Mouse (Mus musculus): ENCODE data around the gene Kifc1. TPM values are rescaled to one million over a fixed set of nuclear protein-coding genes. Genes with fewer than 3 reads are reported as not detected.
"Not testable (repeated sequence)": the region's sequence is repeated elsewhere in the genome, so short reads cannot be mapped to it uniquely, and the experiment has no call there.

The Kifc1 gene
- polyA plus RNA-seq, 1 experiment from 2014 or later: 4.9 TPM

- no peaks in the 10 kb centered on the region for H3K9me3 ChIP-seq
- H3K27ac ChIP-seq: no peak overlapping the region
- no peaks in the 10 kb centered on the region for H3K4me1 ChIP-seq
- 36% methylated on average over 6 of the region's 6 CpGs for WGBS
- H3K27me3 ChIP-seq: no peaks in the 10 kb centered on the region
- H3K9ac ChIP-seq: no peak overlapping the region
- ATAC-seq (ENCODE audit: insufficient number of reproducible peaks, insufficient read depth, low FRiP score, low TSS enrichment): no peak
- H3K4me3 ChIP-seq: no peak overlapping the region
- no peaks in the 10 kb centered on the region for H3K36me3 ChIP-seq
- H3K4me2 ChIP-seq (replicated peaks): no peak overlapping the region
These were observed 6.8 kb upstream of the Kifc1 start for GRCm38 (mm10) chr17:33897114-33897794.

GRCm38 (mm10) chr17:33893011-33893410 lies 2.5 kb upstream of the Kifc1 start:
- H3K27ac ChIP-seq; H3K4me3 ChIP-seq; H3K27me3 ChIP-seq; H3K36me3 ChIP-seq; H3K4me2 ChIP-seq (replicated peaks); ATAC-seq (ENCODE audit: insufficient number of reproducible peaks, insufficient read depth, low FRiP score, low TSS enrichment); H3K4me1 ChIP-seq; H3K9ac ChIP-seq; H3K9me3 ChIP-seq: not testable (repeated sequence)
- WGBS: 74% methylated on average over 4 of the region's 4 CpGs

- H3K4me1 ChIP-seq: peaks cover 10% of the 10 kb centered on the region
- no peaks in the 10 kb centered on the region for H3K27me3 ChIP-seq
- ATAC-seq (ENCODE audit: insufficient number of reproducible peaks, insufficient read depth, low FRiP score, low TSS enrichment): no peak
- 22% methylated on average over 7 of the region's 7 CpGs for WGBS
- H3K9me3 ChIP-seq: no peaks in the 10 kb centered on the region
- no peak overlapping the region for H3K4me2 ChIP-seq (replicated peaks)
- H3K4me3 ChIP-seq: no peak overlapping the region
- H3K9ac ChIP-seq: no peak overlapping the region
- no peak overlapping the region for H3K27ac ChIP-seq
- no peaks in the 10 kb centered on the region for H3K36me3 ChIP-seq
These were observed 2.0 kb upstream of the Kifc1 start for GRCm38 (mm10) chr17:33892429-33892828.

GRCm38 (mm10) chr17:33891892-33892291 lies 1.4 kb upstream of the Kifc1 start:
- H3K4me3 ChIP-seq; H3K9me3 ChIP-seq; H3K36me3 ChIP-seq; ATAC-seq (ENCODE audit: insufficient number of reproducible peaks, insufficient read depth, low FRiP score, low TSS enrichment); H3K9ac ChIP-seq; H3K27me3 ChIP-seq; H3K4me2 ChIP-seq (replicated peaks); H3K27ac ChIP-seq: not testable (repeated sequence)
- peaks cover 10% of the 10 kb centered on the region for H3K4me1 ChIP-seq
- WGBS: 72% methylated on average over 6 of the region's 6 CpGs

GRCm38 (mm10) chr17:33891357-33891756 lies 896 bp upstream of the Kifc1 start:
- no peak for ATAC-seq (ENCODE audit: insufficient number of reproducible peaks, insufficient read depth, low FRiP score, low TSS enrichment)
- Histone ChIP-seq H3K27ac (no peak overlapping the region), H3K9ac (no peak overlapping the region), H3K4me3 (no peak overlapping the region), H3K4me1 (peaks cover 10% of the 10 kb centered on the region), H3K9me3 (no peaks in the 10 kb centered on the region), H3K36me3 (no peaks in the 10 kb centered on the region), H3K27me3 (no peaks in the 10 kb centered on the region), H3K4me2 (replicated peaks) (no peak overlapping the region)
- 69% methylated on average over 2 of the region's 2 CpGs for WGBS

GRCm38 (mm10) chr17:33889941-33890532 lies 424 bp downstream of the Kifc1 start:
- H3K36me3 ChIP-seq, H3K9me3 ChIP-seq, H3K27me3 ChIP-seq: not testable (repeated sequence)
- ATAC-seq (ENCODE audit: insufficient number of reproducible peaks, insufficient read depth, low FRiP score, low TSS enrichment): peak; percentile 39
- H3K27ac ChIP-seq: peak overlapping the region; percentile 76
- peak overlapping the region; percentile 64 for H3K4me2 ChIP-seq (replicated peaks)
- H3K9ac ChIP-seq: peak overlapping the region; percentile 70
- H3K4me3 ChIP-seq: peak overlapping the region; percentile 78
- WGBS: 0% methylated on average over 37 of the region's 44 CpGs
- peaks cover 10% of the 10 kb centered on the region for H3K4me1 ChIP-seq

GRCm38 (mm10) chr17:33888230-33888629 lies 2.2 kb downstream of the Kifc1 start:
- Histone ChIP-seq H3K4me1 (peaks cover 10% of the 10 kb centered on the region), H3K4me2 (replicated peaks) (peak overlapping the region; percentile 26), H3K36me3 (peaks cover 15% of the 10 kb centered on the region)
- H3K4me3 ChIP-seq; ATAC-seq (ENCODE audit: insufficient number of reproducible peaks, insufficient read depth, low FRiP score, low TSS enrichment); H3K9me3 ChIP-seq; H3K9ac ChIP-seq; H3K27me3 ChIP-seq; H3K27ac ChIP-seq: not testable (repeated sequence)

GRCm38 (mm10) chr17:33887802-33888201 lies 2.7 kb downstream of the Kifc1 start:
- Histone ChIP-seq H3K36me3 (peaks cover 17% of the 10 kb centered on the region), H3K4me1 (peaks cover 10% of the 10 kb centered on the region), H3K4me2 (replicated peaks) (peak overlapping the region; percentile 26)
- H3K27me3 ChIP-seq; H3K27ac ChIP-seq; ATAC-seq (ENCODE audit: insufficient number of reproducible peaks, insufficient read depth, low FRiP score, low TSS enrichment); H3K4me3 ChIP-seq; H3K9ac ChIP-seq; H3K9me3 ChIP-seq: not testable (repeated sequence)
- WGBS: 68% methylated on average over 2 of the region's 2 CpGs

- H3K36me3 ChIP-seq: peaks cover 37% of the 10 kb centered on the region
- 90% methylated on average over 10 of the region's 11 CpGs for WGBS
- not testable (repeated sequence) for ATAC-seq (ENCODE audit: insufficient number of reproducible peaks, insufficient read depth, low FRiP score, low TSS enrichment); H3K27me3 ChIP-seq; H3K9me3 ChIP-seq; H3K9ac ChIP-seq; H3K4me2 ChIP-seq (replicated peaks); H3K27ac ChIP-seq; H3K4me3 ChIP-seq; H3K4me1 ChIP-seq
These were observed 6.1 kb downstream of the Kifc1 start for GRCm38 (mm10) chr17:33884320-33884719.

- WGBS: 79% methylated on average over 5 of the region's 5 CpGs
- not testable (repeated sequence) for H3K4me2 ChIP-seq (replicated peaks); H3K9ac ChIP-seq; H3K27me3 ChIP-seq; ATAC-seq (ENCODE audit: insufficient number of reproducible peaks, insufficient read depth, low FRiP score, low TSS enrichment); H3K4me1 ChIP-seq; H3K27ac ChIP-seq; H3K4me3 ChIP-seq; H3K9me3 ChIP-seq
- peaks cover 33% of the 10 kb centered on the region for H3K36me3 ChIP-seq
These were observed 14.7 kb downstream of the Kifc1 start for GRCm38 (mm10) chr17:33875797-33876196.

GRCm38 (mm10) chr17:33874411-33874810 lies 16.1 kb downstream of the Kifc1 start:
- no peak overlapping the region for H3K9ac ChIP-seq
- no peak for ATAC-seq (ENCODE audit: insufficient number of reproducible peaks, insufficient read depth, low FRiP score, low TSS enrichment)
- no peak overlapping the region for H3K4me2 ChIP-seq (replicated peaks)
- no peaks in the 10 kb centered on the region for H3K9me3 ChIP-seq
- WGBS: 81% methylated on average over 11 of the region's 11 CpGs
- H3K27me3 ChIP-seq: no peaks in the 10 kb centered on the region
- no peaks in the 10 kb centered on the region for H3K4me1 ChIP-seq
- no peak overlapping the region for H3K4me3 ChIP-seq
- H3K27ac ChIP-seq: no peak overlapping the region
- H3K36me3 ChIP-seq: peaks cover 26% of the 10 kb centered on the region

- not testable (repeated sequence) for ATAC-seq (ENCODE audit: insufficient number of reproducible peaks, insufficient read depth, low FRiP score, low TSS enrichment); H3K4me3 ChIP-seq; H3K9ac ChIP-seq; H3K27me3 ChIP-seq; H3K9me3 ChIP-seq; H3K4me1 ChIP-seq; H3K27ac ChIP-seq; H3K4me2 ChIP-seq (replicated peaks)
- peaks cover 23% of the 10 kb centered on the region for H3K36me3 ChIP-seq
- WGBS: 69% methylated on average over 4 of the region's 12 CpGs
These were observed 16.9 kb downstream of the Kifc1 start, which contains the start of gene Gm7029 for GRCm38 (mm10) chr17:33873537-33873936. Gene Gm7029, plus strand, starts transcription at chr17:33873837.
